Mouse (Mus musculus) heart, adult 2 months (tissue): Measurements from ENCODE around the gene Pcbp4.
A peak's percentile ranks its signal among the peaks of the same experiment; 100 is the strongest.

Source experiments
- CTCF ChIP-seq: fragments of 200-600 bp; IDR thresholded peaks from 2 replicates; pipeline ENCODE4 v1.8.1; 2022; ENCODE audit warnings: antibody characterized with exemption, mild to moderate bottlenecking, moderate library complexity
- POLR2A ChIP-seq: fragments of 200-500 bp; IDR thresholded peaks from 2 replicates; pipeline ENCODE4 v1.6.1; 2011; ENCODE audit warnings: mild to moderate bottlenecking, low read depth, low read length, control low read depth; ENCODE audit not compliant: insufficient read depth

- peak; percentile 70 for TF ChIP-seq POLR2A
- peak; percentile 38 for TF ChIP-seq CTCF
These were observed 18.8 kb downstream of the Pcbp4 start for GRCm38 (mm10) chr9:106471892-106472291.
